Mouse (Mus musculus): Measurements from ENCODE around the gene Slc22a14.

DNA sequence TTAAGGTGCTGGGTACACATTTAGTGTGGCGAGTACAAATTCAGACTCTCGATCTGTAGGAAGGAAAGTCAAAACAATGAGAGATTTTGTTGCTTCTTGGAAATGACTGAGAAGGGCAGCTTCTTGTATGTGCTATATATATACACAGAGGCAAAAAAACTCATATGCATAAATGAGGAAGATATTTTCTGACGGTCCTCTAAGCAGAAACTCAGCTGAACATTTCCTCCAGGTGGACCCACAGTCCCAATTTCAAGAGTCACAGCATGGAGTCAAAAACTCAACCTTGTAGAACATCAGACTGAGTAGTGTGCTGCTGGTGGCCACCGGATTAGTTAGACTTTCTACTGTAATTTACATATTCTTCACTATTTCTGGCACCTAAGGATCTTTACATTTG, 102.3 kb downstream of the Slc22a14 start:
- TF ChIP-seq CTCF (IDR thresholded peaks at IDR 0.05; ENCODE audit: extremely low read depth, insufficient read depth, low read length) (no peak), POLR2A (IDR thresholded peaks at IDR 0.05; ENCODE audit: extremely low read depth, insufficient read depth, low read length) (no peak)
